Mouse (Mus musculus) hindbrain, embryonic 11.5 days (tissue): Measurements from ENCODE around the gene Vps26c. TPM values are rescaled to one million over a fixed set of nuclear protein-coding genes. Genes with fewer than 3 reads are reported as not detected.

Experiments
- ATAC-seq: fragments of 200-750 bp; cut with Nextera tagmentation; 2 replicates; pipeline ENCODE4 v1.8.0; 2017; ENCODE audit warnings: mild to moderate bottlenecking, moderate TSS enrichment, moderate library complexity; ENCODE audit not compliant: low FRiP score
- DNase-seq: peaks from one replicate; pipeline ENCODE4 v3.0.0-alpha.2; 2015; ENCODE audit warnings: low spot score
- H3K27ac ChIP-seq: fragments of 300-500 bp; sonication (generic); 2 replicates; pipeline ENCODE4 v1.5.1; 2014; ENCODE audit warnings: mild to moderate bottlenecking, low read depth, low read length
- H3K27me3 ChIP-seq: fragments of 300-500 bp; sonication (generic); 2 replicates; pipeline ENCODE4 v1.6.1; 2014; ENCODE audit warnings: mild to moderate bottlenecking, low read length, moderate library complexity, mixed read lengths; ENCODE audit not compliant: control insufficient read depth, insufficient read depth
- H3K36me3 ChIP-seq: fragments of 300-500 bp; sonication (generic); 2 replicates; pipeline ENCODE4 v1.6.1; 2014; ENCODE audit warnings: mild to moderate bottlenecking, low read length, moderate library complexity, mixed read lengths; ENCODE audit not compliant: control insufficient read depth, insufficient read depth
- H3K4me1 ChIP-seq: fragments of 300-500 bp; sonication (generic); replicated peaks from 2 replicates; pipeline ENCODE4 v1.6.1; 2014; ENCODE audit warnings: low read length, mixed read lengths; ENCODE audit not compliant: control insufficient read depth, insufficient read depth
- H3K4me2 ChIP-seq: fragments of 300-500 bp; sonication (generic); replicated peaks from 2 replicates; pipeline ENCODE4 v1.6.1; 2014; ENCODE audit warnings: mild to moderate bottlenecking, low read depth, low read length
- H3K4me3 ChIP-seq: fragments of 300-500 bp; sonication (generic); 2 replicates; pipeline ENCODE4 v1.5.1; 2014; ENCODE audit warnings: low read depth, low read length
- H3K9ac ChIP-seq: fragments of 300-500 bp; sonication (generic); 2 replicates; pipeline ENCODE4 v1.6.1; 2014; ENCODE audit warnings: low read depth, low read length
- H3K9me3 ChIP-seq: fragments of 300-500 bp; sonication (generic); 2 replicates; pipeline ENCODE4 v1.6.1; 2016; ENCODE audit warnings: low read length; ENCODE audit not compliant: control insufficient read depth
- WGBS: fragments of 180-500 bp; shearing (Covaris S2); extraction: QIAGEN DNeasy Blood & Tissue Kit; methylation state at CpG from one replicate; pipeline ENCODE4 v1.1.7; 2014; 5-methylcytosine and 5-hydroxymethylcytosine counted together
- polyA plus RNA-seq: library from polyadenylated mRNA; unstranded; fragments of >200 nt; fragmentation: Nextera tagmentation; extraction: Ambion mirVana; gene quantifications from 2 replicates; pipeline ENCODE4 v1.2.1, GENCODE M21; 2014

Gene Vps26c
- polyA plus RNA-seq, 1 experiment from 2014 or later: 66.8 TPM

- Histone ChIP-seq H3K4me1 (no peaks in the 10 kb centered on the region), H3K36me3 (no peaks in the 10 kb centered on the region), H3K27ac (no peak overlapping the region), H3K4me3 (no peak overlapping the region), H3K9me3 (no peaks in the 10 kb centered on the region), H3K4me2 (no peak overlapping the region), H3K9ac (no peak overlapping the region), H3K27me3 (no peaks in the 10 kb centered on the region)
- 74% methylated on average over 7 of the region's 7 CpGs for WGBS
- no peak for ATAC-seq
- DNase-seq: no peak
Observed at GRCm38 (mm10) chr16:94536417-94537158, 10.0 kb upstream of the Vps26c start.

DNA sequence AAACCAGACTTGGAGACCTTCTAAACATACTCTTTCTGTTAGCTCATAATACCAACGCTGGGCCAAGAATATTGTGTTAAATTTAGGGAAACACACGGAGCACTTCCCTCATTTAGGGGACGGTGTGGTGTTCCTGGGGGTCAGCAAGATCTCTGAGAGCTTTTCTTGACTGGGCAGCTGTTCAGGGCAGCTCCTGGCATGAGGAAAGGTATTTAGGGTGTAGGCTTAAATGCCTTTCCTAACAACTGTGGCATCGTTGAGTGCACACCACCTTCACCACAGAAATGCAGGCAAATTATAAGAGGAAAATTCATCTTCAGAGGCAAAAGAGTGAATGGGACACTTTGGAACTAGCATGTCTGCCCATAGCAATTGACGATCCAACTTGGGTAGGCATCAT is 9.1 kb upstream of the Vps26c start:
- no peaks in the 10 kb centered on the region for H3K36me3 ChIP-seq
- H3K27ac ChIP-seq: no peak overlapping the region
- no peaks in the 10 kb centered on the region for H3K4me1 ChIP-seq
- no peak for DNase-seq
- H3K9me3 ChIP-seq: no peaks in the 10 kb centered on the region
- ATAC-seq: no peak
- 89% methylated on average over 5 of the region's 5 CpGs for WGBS
- no peaks in the 10 kb centered on the region for H3K27me3 ChIP-seq
- no peak overlapping the region for H3K4me2 ChIP-seq
- no peak overlapping the region for H3K4me3 ChIP-seq
- H3K9ac ChIP-seq: no peak overlapping the region

- no peak for DNase-seq
- H3K4me3 ChIP-seq: no peak overlapping the region
- no peaks in the 10 kb centered on the region for H3K36me3 ChIP-seq
- no peaks in the 10 kb centered on the region for H3K27me3 ChIP-seq
- H3K9me3 ChIP-seq: no peaks in the 10 kb centered on the region
- no peak overlapping the region for H3K9ac ChIP-seq
- no peak for ATAC-seq
- WGBS: 85% methylated on average over 6 of the region's 6 CpGs
- no peak overlapping the region for H3K4me2 ChIP-seq
- no peaks in the 10 kb centered on the region for H3K4me1 ChIP-seq
- H3K27ac ChIP-seq: no peak overlapping the region
Observed at GRCm38 (mm10) chr16:94533679-94534078, 7.0 kb upstream of the Vps26c start.

DNA sequence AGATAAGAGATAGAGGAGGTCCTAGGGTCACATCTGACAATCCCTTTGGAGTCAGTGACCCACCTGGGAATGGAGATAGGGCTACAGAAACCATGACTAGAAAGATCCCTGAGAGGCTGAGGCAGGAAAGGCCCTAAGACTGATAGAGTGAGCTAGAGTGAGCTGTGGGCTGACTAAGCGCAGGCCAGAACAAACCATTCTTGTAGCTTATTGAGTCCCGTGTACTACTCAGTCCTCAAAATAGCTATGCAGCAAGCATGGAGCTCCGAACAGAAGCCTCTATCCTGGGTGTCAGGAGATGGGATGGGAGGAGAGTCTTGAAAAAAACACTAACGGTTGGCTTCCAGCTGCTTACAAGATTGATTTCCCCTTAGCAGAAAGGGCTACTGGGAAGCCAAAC is 4.6 kb upstream of the Vps26c start:
- Histone ChIP-seq H3K9ac (no peak overlapping the region), H3K4me3 (no peak overlapping the region), H3K36me3 (no peaks in the 10 kb centered on the region), H3K27ac (no peak overlapping the region), H3K9me3 (no peaks in the 10 kb centered on the region), H3K27me3 (no peaks in the 10 kb centered on the region), H3K4me2 (no peak overlapping the region), H3K4me1 (no peaks in the 10 kb centered on the region)
- DNase-seq (no peak), ATAC-seq (no peak)
- 83% methylated on average over 4 of the region's 4 CpGs for WGBS

- DNase-seq (no peak), ATAC-seq (no peak)
- 68% methylated on average over 3 of the region's 3 CpGs for WGBS
- no peak overlapping the region for H3K27ac ChIP-seq
- H3K36me3 ChIP-seq: no peaks in the 10 kb centered on the region
- no peaks in the 10 kb centered on the region for H3K9me3 ChIP-seq
- H3K9ac ChIP-seq: peak overlapping the region; percentile 78
- peak overlapping the region; percentile 59 for H3K4me2 ChIP-seq
- H3K4me3 ChIP-seq: peak overlapping the region; percentile 86
- H3K27me3 ChIP-seq: no peaks in the 10 kb centered on the region
- H3K4me1 ChIP-seq: peaks cover 4% of the 10 kb centered on the region; the same call in 1 of the 2 replicates
Observed at GRCm38 (mm10) chr16:94527546-94527945, 916 bp upstream of the Vps26c start.

DNA sequence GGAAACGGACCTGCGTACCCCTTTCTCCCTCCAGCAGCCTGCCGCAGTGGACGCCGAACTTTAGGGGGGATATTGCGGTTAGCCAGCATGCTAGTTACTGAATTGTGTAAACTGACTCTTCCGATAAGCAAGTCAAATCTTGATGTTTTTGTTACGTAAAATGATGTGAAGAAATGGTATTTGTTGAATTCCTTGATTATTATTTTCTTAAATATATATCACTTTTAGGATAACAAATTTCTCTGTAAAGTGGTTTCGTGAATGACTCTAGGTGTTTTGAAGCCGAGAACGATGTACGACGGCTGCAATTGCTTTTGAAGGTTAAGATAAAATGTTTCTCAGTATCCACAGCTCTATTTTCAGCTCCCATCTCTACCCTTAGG is 513 bp upstream of the Vps26c start:
- Histone ChIP-seq H3K4me2 (peak overlapping the region; percentile 59), H3K27ac (peak overlapping the region; percentile 94; the same call in 1 of the 2 replicates), H3K27me3 (no peaks in the 10 kb centered on the region), H3K4me1 (peaks cover 4% of the 10 kb centered on the region; the same call in 1 of the 2 replicates), H3K36me3 (no peaks in the 10 kb centered on the region), H3K9ac (peak overlapping the region; percentile 78), H3K9me3 (no peaks in the 10 kb centered on the region), H3K4me3 (peak overlapping the region; percentile 86)
- DNase-seq: no peak
- ATAC-seq: no peak
- 10% methylated on average over 13 of the region's 13 CpGs for WGBS

DNA sequence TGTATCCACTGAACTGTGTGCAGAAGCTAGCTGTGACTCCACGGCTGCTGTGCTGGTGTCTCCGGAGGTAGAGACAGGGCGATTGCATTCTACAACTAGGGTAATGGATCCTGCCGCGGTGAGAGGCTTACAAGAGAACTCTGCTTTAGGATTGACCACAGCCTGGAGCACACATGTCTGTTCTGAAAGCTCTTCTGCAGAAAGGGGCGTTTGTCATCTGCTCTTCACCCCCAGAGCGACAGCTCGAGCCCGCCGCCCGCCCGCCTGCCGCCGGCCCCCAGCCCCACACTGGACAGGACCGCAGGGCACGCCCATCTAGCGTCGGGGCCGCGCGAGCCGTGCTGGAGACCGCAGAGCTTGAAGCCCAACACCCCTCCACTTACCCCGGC is 681 bp downstream of the Vps26c start:
- Histone ChIP-seq H3K36me3 (no peaks in the 10 kb centered on the region), H3K4me3 (peak overlapping the region; percentile 86), H3K9ac (peak overlapping the region; percentile 78), H3K4me1 (peaks cover 4% of the 10 kb centered on the region; the same call in 1 of the 2 replicates), H3K27ac (peak overlapping the region; percentile 94), H3K27me3 (no peaks in the 10 kb centered on the region), H3K4me2 (peak overlapping the region; percentile 59), H3K9me3 (no peaks in the 10 kb centered on the region)
- ATAC-seq: no peak; the same call in 1 of the 2 replicates
- WGBS: under 1% methylated on average over 24 of the region's 24 CpGs
- DNase-seq: no peak

GRCm38 (mm10) chr16:94524691-94525090 is 1.9 kb downstream of the Vps26c start:
- Histone ChIP-seq H3K36me3 (no peaks in the 10 kb centered on the region), H3K27ac (no peak overlapping the region), H3K4me3 (no peak overlapping the region), H3K4me2 (no peak overlapping the region), H3K9ac (no peak overlapping the region), H3K4me1 (peaks cover 4% of the 10 kb centered on the region; the same call in 1 of the 2 replicates), H3K9me3 (no peaks in the 10 kb centered on the region), H3K27me3 (no peaks in the 10 kb centered on the region)
- WGBS: 80% methylated on average over 9 of the region's 9 CpGs
- DNase-seq (no peak), ATAC-seq (no peak)
